Mouse (Mus musculus): ENCODE data around the gene Gja3.
"Not testable (repeated sequence)": the region's sequence is repeated elsewhere in the genome, so short reads cannot be mapped to it uniquely, and the experiment has no call there.

Gene Gja3

DNA sequence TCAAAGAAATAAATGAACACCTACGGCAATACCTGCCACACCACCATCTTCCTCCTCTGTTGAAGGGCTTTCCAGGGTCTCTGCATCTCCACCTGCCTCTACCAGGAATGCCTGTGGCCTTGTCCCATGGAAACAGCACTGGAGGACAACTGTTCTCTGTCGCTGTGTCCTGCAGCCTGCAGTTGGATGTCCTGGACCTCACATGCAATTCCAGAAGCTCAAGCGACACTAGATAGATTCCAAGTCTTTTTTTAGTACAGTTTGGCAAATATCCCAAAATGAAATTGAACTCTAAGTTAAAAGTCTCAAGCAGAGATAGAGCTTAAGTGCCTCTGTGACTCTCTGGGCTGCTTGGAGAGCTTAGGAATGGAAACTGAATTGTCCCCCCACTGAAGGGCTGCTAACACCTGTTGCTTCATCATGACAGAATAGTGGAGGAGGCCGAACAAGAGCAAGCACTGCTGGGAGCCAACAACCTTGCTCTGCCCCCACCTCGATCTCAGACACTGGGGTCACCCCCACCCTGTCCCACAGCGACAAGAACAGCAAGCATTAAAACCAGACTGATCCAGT is 22.9 kb downstream of the Gja3 start:
- no peak for DNase-seq (ENCODE audit: low spot score in 2 of 2)

DNA sequence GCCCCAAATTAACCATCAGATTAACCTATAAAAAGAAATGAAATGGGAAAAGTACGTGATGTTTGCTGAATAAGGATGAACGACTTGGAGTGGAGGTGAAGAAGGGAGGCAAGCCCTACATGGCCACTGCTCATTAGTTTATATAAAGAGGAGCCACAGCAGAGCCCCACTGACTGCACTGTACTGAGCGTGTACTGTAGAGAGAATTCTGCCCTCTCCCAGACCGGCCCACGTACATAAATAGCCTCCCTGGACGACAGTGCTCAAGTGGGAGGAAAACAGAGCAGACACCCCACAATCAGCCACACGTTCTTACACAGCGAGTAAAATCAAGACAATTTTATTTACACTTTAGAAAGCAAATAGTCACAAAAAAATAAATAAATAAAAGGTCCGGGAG is 23.8 kb downstream of the Gja3 start:
- no peak for DNase-seq (ENCODE audit: low spot score in 2 of 2)

DNA sequence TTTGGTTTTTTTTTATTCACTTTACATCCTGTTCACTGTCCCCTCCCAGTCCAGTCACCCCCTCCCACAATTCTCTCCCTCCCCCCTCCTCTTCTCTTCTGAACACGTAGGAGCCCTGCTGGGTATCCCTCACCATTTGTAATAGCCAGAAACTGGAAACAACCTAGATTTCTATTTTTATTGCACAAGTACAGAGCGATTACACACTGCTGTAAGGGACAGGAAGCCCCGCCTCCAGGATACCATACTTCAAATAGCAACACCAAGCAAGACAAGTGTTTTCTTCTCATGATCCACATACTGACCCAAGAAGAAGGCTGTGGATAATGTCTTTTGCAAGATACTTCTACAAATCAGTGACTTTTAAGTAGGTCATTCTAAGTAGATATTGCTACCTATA is 25.1 kb downstream of the Gja3 start:
- no peak for DNase-seq (ENCODE audit: low spot score in 2 of 2)

DNA sequence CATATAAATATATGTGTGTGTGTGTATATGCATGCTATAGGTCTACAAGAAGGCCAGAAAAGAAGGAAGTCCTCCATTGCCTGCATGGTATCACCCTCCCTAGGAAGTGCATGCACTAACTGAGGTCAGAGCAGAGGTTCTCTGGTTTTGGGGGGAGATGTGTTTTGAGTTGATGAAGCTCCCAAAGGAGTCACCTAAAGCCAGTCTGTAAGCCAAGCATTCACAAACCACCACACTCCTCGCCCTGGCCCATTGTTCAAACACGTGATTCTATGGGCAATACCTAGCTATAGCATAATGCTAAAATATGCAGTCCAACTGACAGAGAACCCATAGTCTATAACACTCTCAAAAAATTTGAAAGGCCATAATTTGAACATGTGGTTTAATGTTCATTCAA is 39.5 kb downstream of the Gja3 start:
- DNase-seq (ENCODE audit: low spot score in 2 of 2): no peak

DNA sequence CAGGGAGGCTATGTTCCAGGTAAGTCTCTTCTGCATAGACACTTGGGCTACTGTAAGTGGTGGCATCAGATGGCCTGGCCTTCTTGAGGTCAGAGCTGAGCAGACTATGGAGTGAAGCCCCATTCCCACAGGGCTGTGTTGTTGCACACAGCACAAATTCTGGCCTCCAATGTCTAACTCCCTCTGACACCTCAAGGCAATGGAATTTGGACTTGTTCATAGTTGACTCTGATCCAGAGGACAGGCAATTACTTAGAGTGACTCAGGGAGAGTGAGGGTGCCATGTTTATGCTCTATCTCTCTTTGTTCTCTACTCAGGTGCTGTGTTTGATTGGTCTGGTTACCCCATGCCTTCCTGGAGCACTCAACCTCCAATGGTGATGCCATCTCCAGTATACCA is 41.1 kb downstream of the Gja3 start:
- not testable (repeated sequence) for DNase-seq (ENCODE audit: low spot score in 2 of 2)

DNA sequence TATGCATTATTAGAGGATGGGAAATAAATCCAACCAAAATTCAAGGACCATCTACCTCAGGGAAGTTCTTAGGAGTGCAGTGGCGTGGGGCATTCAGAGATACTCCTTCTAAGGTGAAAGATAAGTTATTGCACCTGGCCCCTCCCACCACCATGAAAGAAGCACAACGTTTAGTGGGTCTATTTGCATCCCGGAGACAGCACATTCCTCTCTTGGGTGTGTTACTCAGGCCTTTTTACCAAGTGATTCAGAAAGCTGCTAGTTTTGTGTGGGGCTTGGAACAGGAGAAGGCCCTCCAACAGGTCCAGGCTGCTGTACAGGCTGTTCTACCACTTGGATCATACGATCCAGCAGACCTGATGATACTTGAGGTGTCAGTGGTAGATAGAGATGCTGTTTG is 69.3 kb downstream of the Gja3 start:
- DNase-seq (ENCODE audit: low spot score in 2 of 2): no peak
